Mouse (Mus musculus): Measurements from ENCODE around the gene Sema3a. TPM values are rescaled to one million over a fixed set of nuclear protein-coding genes. Genes with fewer than 3 reads are reported as not detected.

Sema3a gene
- polyA plus RNA-seq, 1 experiment = 53.9 TPM

DNA sequence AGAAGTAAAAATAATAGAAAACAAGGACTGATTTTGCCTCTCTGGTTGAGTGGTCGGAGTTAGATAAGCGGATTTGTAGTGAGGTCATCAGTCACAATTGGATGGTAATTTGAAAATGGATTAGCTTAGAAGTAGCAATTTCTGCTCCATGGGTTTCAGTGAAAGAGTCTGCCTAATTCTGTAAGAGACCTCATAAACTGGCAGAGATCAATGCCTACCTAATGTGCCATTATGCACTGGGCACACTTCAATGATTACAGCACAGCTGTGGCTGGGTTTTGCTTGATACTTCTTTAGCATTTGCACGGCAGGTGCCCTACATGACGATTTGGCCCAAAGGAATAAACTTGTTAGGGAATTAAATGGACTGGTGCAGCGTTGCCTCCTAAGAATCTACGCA lies 188.8 kb downstream of the Sema3a start:
- Histone ChIP-seq H3K4me1 (ENCODE audit: control insufficient read depth, insufficient read depth, low read length) (peaks cover 2% of the 10 kb centered on the region; the same call in 1 of the 2 replicates), H3K4me3 (ENCODE audit: insufficient read depth, low read length) (no peak overlapping the region), H3K27ac (ENCODE audit: insufficient read depth, low read length) (no peak overlapping the region)
- TF ChIP-seq CTCF (IDR thresholded peaks at IDR 0.05; ENCODE audit: borderline replicate concordance, insufficient read depth, low read length) = no peak
- no peak for TF ChIP-seq POLR2A (IDR thresholded peaks at IDR 0.05; ENCODE audit: low read depth, low read length)

DNA sequence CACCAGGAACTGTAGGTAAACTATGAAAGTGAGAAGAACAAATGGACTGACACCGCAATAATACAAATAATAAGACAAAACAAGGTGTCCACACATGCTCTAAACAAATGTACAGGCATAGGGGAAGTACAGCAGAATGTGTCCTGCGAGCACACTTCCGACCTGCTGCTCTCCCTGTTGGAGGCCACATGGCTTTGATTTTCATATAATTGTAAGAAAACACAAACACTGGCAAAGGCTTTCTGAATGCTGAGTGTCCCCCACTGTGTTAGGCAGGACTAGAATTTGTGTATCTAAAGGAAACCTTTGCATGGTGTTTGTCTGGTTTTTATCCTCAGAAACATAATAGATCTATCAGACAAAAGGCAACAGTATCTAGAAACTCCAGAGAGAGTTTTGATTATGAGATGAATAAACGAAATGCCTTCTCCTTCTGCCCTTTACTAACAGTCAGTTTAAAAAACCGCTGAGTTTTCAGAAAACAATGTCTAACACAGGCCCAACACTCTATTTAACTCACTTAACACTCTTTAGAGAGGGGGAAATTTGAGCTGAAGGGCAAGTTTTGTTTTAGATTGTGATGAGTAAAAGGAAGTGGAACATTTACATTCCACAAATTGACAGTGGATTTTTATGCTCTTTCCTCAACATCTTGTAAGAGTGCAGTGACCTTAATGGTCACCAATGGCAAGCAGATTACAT lies 193.7 kb downstream of the Sema3a start:
- no peak overlapping the region for H3K27ac ChIP-seq (ENCODE audit: insufficient read depth, low read length)
- H3K4me1 ChIP-seq (ENCODE audit: control insufficient read depth, insufficient read depth, low read length) = peaks cover 2% of the 10 kb centered on the region; the same call in 1 of the 2 replicates
- TF ChIP-seq POLR2A (IDR thresholded peaks at IDR 0.05; ENCODE audit: low read depth, low read length) (no peak), CTCF (IDR thresholded peaks at IDR 0.05; ENCODE audit: borderline replicate concordance, insufficient read depth, low read length) (no peak)
- no peak overlapping the region for H3K4me3 ChIP-seq (ENCODE audit: insufficient read depth, low read length)

DNA sequence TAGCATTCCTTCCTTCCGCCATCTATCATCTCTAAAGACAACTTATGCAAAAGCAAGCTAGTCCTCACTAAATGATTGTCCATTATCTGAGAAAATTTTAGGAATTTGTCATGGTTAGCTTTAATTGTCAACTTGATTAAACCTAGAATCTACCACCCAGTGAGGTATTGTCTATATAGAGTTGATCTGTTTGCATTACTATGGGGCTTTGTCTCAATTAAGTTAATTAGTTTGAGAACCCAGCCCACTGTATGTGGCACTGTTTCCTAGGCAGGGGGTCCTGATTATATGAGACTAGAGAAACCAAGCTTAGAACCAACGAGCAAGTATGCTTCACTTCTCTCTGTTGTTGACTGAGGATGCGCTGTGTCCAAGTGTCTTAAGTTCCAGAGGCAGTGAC lies 194.9 kb downstream of the Sema3a start:
- H3K27ac ChIP-seq (ENCODE audit: insufficient read depth, low read length) = no peak overlapping the region
- no peak overlapping the region for H3K4me3 ChIP-seq (ENCODE audit: insufficient read depth, low read length)
- peaks cover 2% of the 10 kb centered on the region; the same call in 1 of the 2 replicates for H3K4me1 ChIP-seq (ENCODE audit: control insufficient read depth, insufficient read depth, low read length)
- TF ChIP-seq CTCF (IDR thresholded peaks at IDR 0.05; ENCODE audit: borderline replicate concordance, insufficient read depth, low read length) (no peak), POLR2A (IDR thresholded peaks at IDR 0.05; ENCODE audit: low read depth, low read length) (no peak)

DNA sequence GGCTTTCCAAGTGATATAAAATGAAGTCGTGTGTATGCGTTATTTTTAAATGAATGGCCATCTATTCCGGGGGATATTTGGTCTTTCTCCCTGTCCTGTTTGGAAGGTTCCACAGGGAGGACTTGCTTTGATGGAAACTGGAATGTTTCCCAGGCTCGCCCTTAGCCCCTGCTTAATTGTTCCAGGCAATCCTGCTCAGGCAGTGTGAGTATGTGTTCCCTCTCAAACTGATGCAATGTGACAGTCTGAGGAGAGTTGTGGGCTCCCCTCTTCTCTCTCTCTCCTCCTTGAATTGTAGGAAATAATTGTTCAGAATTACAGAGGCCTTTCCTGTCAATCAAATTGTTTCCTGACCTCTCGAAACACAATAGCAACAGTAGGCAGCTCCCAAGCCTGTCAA lies 202.1 kb downstream of the Sema3a start:
- H3K4me1 ChIP-seq (ENCODE audit: control insufficient read depth, insufficient read depth, low read length) = no peaks in the 10 kb centered on the region
- no peak overlapping the region for H3K27ac ChIP-seq (ENCODE audit: insufficient read depth, low read length)
- no peak for TF ChIP-seq CTCF (IDR thresholded peaks at IDR 0.05; ENCODE audit: borderline replicate concordance, insufficient read depth, low read length)
- no peak for TF ChIP-seq POLR2A (IDR thresholded peaks at IDR 0.05; ENCODE audit: low read depth, low read length)
- no peak overlapping the region for H3K4me3 ChIP-seq (ENCODE audit: insufficient read depth, low read length)

DNA sequence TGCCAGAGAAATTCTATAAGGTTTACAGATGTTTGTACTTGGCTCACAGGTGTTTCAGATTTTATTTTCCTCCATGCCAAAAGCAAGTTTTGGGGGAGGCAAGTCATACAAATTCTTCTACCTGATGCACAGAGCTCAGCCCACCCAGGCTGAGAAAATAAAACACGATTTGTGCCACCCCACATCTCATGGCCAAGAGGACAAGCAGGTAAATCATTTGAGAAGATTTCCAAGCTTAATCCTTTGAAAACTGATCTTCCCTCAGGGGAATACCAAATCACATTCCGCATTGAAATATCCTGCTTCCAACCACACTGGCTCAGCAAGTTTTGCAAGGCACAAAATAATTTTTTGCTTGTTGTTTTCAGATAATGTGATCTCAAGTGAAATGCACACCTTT lies 206.2 kb downstream of the Sema3a start:
- no peak overlapping the region for H3K4me3 ChIP-seq (ENCODE audit: insufficient read depth, low read length)
- H3K27ac ChIP-seq (ENCODE audit: insufficient read depth, low read length) = no peak overlapping the region
- no peaks in the 10 kb centered on the region for H3K4me1 ChIP-seq (ENCODE audit: control insufficient read depth, insufficient read depth, low read length)
- no peak for TF ChIP-seq POLR2A (IDR thresholded peaks at IDR 0.05; ENCODE audit: low read depth, low read length)
- TF ChIP-seq CTCF (IDR thresholded peaks at IDR 0.05; ENCODE audit: borderline replicate concordance, insufficient read depth, low read length) = no peak

DNA sequence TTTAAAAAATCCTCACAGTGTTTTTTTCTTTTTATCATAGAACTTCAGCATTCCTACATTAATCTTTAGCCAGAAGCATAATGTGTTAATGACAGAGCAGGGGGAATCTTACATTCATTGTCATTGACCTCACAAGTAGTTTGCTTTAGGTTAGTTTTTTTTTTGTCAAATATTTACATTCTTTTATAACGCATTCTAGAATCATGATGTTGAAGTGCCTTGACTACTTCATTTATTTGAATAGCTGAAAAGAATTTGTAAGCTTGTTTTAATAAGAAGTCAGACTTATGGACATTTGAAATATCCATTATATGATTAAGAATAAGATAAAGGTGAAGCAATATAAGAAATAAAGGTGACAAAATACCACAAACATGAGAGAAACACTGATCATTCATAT lies 212.5 kb downstream of the Sema3a start:
- no peak for TF ChIP-seq CTCF (IDR thresholded peaks at IDR 0.05; ENCODE audit: borderline replicate concordance, insufficient read depth, low read length)
- H3K27ac ChIP-seq (ENCODE audit: insufficient read depth, low read length) = no peak overlapping the region
- H3K4me1 ChIP-seq (ENCODE audit: control insufficient read depth, insufficient read depth, low read length) = no peaks in the 10 kb centered on the region
- no peak overlapping the region for H3K4me3 ChIP-seq (ENCODE audit: insufficient read depth, low read length)

DNA sequence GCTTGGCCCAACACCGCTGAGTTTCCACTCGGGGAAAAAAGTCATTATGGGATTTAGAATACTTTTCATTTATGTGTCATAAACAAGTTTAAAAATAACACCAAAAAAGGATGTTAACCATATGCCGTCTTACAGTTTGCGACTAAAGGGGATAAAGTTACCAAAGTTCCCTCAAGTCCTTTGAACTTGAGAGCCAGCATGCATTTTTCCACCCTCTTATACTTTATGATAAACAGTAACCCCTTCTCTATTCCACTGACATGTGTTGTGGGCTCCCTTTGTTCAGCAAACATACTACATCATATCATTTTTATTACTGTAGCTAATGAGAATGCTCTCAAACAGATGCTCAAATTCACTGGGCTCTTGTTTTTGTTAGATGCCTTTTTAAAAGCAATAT lies 221.9 kb downstream of the Sema3a start:
- Histone ChIP-seq H3K4me3 (ENCODE audit: insufficient read depth, low read length) (no peak overlapping the region), H3K4me1 (ENCODE audit: control insufficient read depth, insufficient read depth, low read length) (no peaks in the 10 kb centered on the region), H3K27ac (ENCODE audit: insufficient read depth, low read length) (no peak overlapping the region)
- no peak for TF ChIP-seq CTCF (IDR thresholded peaks at IDR 0.05; ENCODE audit: borderline replicate concordance, insufficient read depth, low read length)
- TF ChIP-seq POLR2A (IDR thresholded peaks at IDR 0.05; ENCODE audit: low read depth, low read length) = no peak

DNA sequence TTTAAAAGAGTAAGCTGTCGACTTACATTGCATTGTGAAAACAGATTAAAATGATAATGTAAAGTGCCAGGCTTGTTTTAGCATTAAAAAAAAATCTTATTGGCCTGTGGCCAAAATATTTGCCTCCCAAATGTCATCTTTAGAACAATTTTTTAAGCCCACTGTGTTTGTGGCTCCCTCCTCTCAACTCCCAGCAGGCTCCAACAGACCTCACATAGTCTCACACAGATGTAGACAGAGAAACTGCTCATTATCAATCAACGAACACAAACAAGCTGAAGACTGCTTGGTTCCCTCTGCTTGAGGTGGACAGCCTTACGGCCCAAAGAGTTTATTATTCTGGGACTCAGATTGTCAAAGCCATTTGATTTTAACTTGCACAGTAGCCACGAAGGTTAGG lies 226.4 kb downstream of the Sema3a start:
- no peak overlapping the region for H3K4me3 ChIP-seq (ENCODE audit: insufficient read depth, low read length)
- no peak overlapping the region for H3K27ac ChIP-seq (ENCODE audit: insufficient read depth, low read length)
- no peak for TF ChIP-seq POLR2A (IDR thresholded peaks at IDR 0.05; ENCODE audit: low read depth, low read length)
- TF ChIP-seq CTCF (IDR thresholded peaks at IDR 0.05; ENCODE audit: borderline replicate concordance, insufficient read depth, low read length) = no peak
- H3K4me1 ChIP-seq (ENCODE audit: control insufficient read depth, insufficient read depth, low read length) = no peaks in the 10 kb centered on the region

DNA sequence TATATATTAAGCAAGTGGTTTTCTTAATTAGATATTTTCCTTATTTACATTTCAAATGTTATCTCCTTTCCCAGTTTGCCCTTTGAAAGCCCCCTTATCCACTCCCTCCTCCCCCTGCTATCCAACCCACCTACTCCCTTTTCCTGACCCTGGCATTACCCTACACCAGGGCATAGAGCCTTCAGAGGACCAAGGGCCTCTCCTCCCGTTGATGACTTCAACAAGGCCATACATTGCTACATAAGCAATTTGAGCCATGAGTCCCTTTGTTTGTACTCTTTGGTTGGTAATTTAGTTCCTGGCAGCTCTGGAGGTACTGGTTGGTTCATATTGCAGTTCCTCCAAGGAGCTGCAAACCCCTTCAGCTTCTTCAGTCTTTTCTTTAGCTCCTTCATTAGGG lies 227.8 kb downstream of the Sema3a start:
- Histone ChIP-seq H3K4me3 (ENCODE audit: insufficient read depth, low read length) (no peak overlapping the region), H3K4me1 (ENCODE audit: control insufficient read depth, insufficient read depth, low read length) (no peaks in the 10 kb centered on the region), H3K27ac (ENCODE audit: insufficient read depth, low read length) (no peak overlapping the region)
- TF ChIP-seq POLR2A (IDR thresholded peaks at IDR 0.05; ENCODE audit: low read depth, low read length) = no peak
- TF ChIP-seq CTCF (IDR thresholded peaks at IDR 0.05; ENCODE audit: borderline replicate concordance, insufficient read depth, low read length) = no peak

DNA sequence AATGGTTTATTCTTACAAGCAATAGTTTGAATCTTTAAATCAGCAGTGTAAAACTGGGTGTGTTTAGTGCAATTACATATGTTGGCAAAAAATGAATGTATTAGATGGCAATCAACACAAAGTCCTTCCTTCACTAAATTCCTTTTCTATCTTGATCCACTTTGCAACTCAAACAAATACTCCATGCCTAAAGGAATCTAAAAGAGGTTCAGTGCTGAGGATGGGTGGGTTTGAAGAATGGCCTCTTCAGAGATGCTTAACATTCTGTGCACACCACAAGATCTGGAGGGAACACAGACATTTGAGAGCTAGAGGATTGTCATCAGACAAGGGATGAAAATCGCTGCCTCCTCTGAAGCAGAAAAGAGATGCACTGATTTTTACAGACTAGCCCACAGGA lies 228.3 kb downstream of the Sema3a start:
- Histone ChIP-seq H3K4me3 (ENCODE audit: insufficient read depth, low read length) (no peak overlapping the region), H3K4me1 (ENCODE audit: control insufficient read depth, insufficient read depth, low read length) (no peaks in the 10 kb centered on the region), H3K27ac (ENCODE audit: insufficient read depth, low read length) (no peak overlapping the region)
- no peak for TF ChIP-seq CTCF (IDR thresholded peaks at IDR 0.05; ENCODE audit: borderline replicate concordance, insufficient read depth, low read length)
- TF ChIP-seq POLR2A (IDR thresholded peaks at IDR 0.05; ENCODE audit: low read depth, low read length) = no peak
